Mouse (Mus musculus) E14TG2a.4 (cell line): ENCODE data around the gene Khsrp.

Experiments used
- H3K27me3 ChIP-seq: 2 replicates; pipeline ENCODE4 v1.6.1; 2014; ENCODE audit warnings: low read length, control low read depth; ENCODE audit not compliant: insufficient read depth
- H3K36me3 ChIP-seq: 2 replicates; pipeline ENCODE4 v1.6.1; 2014; ENCODE audit warnings: low read length, control low read depth; ENCODE audit not compliant: insufficient read depth
- H3K4me1 ChIP-seq: replicated peaks from 2 replicates; pipeline ENCODE4 v1.6.1; 2014; ENCODE audit warnings: low read depth, low read length, control low read depth
- H3K4me3 ChIP-seq: replicated peaks from 2 replicates; pipeline ENCODE4 v1.5.1; 2014; ENCODE audit warnings: mild to moderate bottlenecking, low read length
- H3K9me3 ChIP-seq: 2 replicates; pipeline ENCODE4 v1.6.1; 2014; ENCODE audit warnings: low read length, control low read depth
- CTCF ChIP-seq: conservative IDR thresholded peaks from 2 replicates; pipeline ENCODE4 v1.5.1; 2014; ENCODE audit warnings: low read length
- NANOG ChIP-seq: IDR thresholded peaks from 2 replicates; pipeline ENCODE4 v1.6.1; 2014; ENCODE audit warnings: borderline replicate concordance, low read length, mixed read lengths
- POU5F1 ChIP-seq: IDR thresholded peaks from 2 replicates; pipeline ENCODE4 v1.6.1; 2014; ENCODE audit warnings: low read length, borderline replicate concordance

Gene Khsrp

DNA sequence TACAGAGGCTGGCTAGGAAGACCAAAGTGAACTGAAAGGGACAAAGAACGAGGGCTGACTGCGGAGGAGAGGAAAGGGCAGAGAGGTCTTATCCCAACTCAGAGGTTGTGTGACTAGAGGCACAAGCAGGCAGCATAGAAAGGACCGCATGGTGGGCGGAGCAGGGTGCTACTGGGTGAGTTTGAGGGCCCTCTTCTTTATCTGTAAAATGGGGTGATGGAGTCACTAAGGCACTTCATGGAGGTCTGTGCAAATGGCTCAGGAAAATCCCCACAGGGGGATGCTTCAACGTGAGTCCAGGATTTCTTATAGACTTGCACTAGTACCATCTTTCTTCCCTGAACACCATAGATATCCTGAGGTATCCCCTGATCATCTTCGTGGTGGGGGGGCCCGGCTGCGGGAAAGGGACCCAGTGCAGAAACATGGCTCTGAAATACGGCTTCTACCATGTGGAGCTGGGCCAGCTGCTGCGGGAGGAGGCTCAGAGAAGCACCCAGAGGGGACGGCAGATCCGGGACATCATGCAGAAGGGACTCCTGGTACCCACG, 19.0 kb downstream of the Khsrp start:
- Histone ChIP-seq H3K27me3 (no peaks in the 10 kb centered on the region), H3K9me3 (no peaks in the 10 kb centered on the region)
- TF ChIP-seq POU5F1: no peak

DNA sequence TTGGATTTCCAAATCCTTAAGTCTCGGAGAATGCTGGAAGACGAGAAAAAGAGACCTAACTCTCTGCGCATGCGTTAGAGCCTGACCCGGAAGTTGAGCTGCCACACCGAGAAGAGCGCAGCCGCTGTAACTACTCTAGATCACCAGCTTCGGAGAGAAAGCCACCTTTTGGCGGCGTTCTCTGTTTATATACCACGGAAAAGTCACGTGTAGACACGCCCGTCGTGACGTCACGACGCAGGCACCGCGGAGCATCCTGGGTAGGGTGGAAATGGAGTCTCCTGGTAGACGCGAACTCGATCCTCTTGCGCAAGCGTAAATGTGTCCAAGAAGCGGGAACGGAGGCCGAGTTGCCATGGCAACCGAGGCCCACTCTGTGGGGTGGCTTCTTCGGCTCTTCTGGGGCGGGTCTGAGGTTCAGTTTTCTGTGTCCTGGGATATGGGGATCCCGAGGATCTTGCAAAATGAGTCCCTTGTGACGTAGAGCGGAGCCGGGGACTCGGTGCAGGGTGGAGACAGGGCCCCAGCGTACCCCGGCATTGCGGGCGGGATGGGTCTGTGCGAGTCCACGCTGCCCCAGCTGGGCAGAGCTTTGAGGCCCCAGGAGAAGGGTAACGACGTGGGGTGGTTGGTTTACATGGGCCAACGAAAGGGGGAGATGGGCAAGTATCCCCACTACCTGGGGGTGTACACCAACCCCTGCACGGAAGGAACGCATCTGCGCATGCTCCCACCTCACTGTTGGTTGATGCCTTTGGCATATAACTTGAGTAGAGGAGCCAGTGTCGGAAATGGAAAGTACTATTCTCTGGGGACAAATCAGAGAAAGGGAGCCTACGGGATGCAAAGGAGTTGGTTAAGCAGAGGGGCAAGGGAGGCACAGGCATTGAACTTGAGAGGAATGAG, 19.8 kb downstream of the Khsrp start, which contains the start of the genes Gtf2f1 and Gm17949:
Gtf2f1 (minus strand) TSS at position 53 of the 906 bp plus-strand sequence.
Gm17949 (plus strand) TSS at position 234 of the 906 bp plus-strand sequence.
- H3K36me3 ChIP-seq: peaks cover 33% of the 10 kb centered on the region
- H3K4me3 ChIP-seq: peak within 1 kb of the TSS; percentile 95
- H3K27me3 ChIP-seq: no peaks in the 10 kb centered on the region
- no peaks in the 10 kb centered on the region for H3K9me3 ChIP-seq
- H3K4me1 ChIP-seq: peaks cover 50% of the 10 kb centered on the region
- no peak for TF ChIP-seq NANOG
- TF ChIP-seq CTCF: no peak
- no peak for TF ChIP-seq POU5F1

More for the DNA sequence above, 19.0 kb downstream of the Khsrp start:
- peaks cover 42% of the 10 kb centered on the region for H3K4me1 ChIP-seq
- peaks cover 25% of the 10 kb centered on the region for H3K36me3 ChIP-seq
- H3K4me3 ChIP-seq: peak overlapping the region; percentile 95

DNA sequence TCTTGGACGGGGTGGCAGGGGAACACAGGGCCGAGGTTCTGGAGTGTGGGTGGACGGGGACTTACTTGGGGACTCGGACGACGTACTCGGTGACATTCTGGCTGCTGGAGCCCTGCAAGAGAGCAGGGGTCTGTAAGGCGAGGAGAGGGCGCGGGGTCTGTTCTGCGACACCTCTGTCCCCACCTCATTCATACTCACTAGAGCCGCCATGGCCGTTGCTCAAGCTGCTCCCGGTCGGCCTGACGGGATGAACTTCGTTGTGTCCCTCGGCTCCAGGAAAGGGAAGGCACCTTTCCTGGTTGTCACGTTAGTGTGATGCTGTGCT, 20.4 kb downstream of the Khsrp start:
- Histone ChIP-seq H3K9me3 (no peaks in the 10 kb centered on the region), H3K36me3 (peaks cover 39% of the 10 kb centered on the region), H3K27me3 (no peaks in the 10 kb centered on the region), H3K4me3 (peak overlapping the region; percentile 95), H3K4me1 (peaks cover 51% of the 10 kb centered on the region)
- TF ChIP-seq NANOG: no peak

DNA sequence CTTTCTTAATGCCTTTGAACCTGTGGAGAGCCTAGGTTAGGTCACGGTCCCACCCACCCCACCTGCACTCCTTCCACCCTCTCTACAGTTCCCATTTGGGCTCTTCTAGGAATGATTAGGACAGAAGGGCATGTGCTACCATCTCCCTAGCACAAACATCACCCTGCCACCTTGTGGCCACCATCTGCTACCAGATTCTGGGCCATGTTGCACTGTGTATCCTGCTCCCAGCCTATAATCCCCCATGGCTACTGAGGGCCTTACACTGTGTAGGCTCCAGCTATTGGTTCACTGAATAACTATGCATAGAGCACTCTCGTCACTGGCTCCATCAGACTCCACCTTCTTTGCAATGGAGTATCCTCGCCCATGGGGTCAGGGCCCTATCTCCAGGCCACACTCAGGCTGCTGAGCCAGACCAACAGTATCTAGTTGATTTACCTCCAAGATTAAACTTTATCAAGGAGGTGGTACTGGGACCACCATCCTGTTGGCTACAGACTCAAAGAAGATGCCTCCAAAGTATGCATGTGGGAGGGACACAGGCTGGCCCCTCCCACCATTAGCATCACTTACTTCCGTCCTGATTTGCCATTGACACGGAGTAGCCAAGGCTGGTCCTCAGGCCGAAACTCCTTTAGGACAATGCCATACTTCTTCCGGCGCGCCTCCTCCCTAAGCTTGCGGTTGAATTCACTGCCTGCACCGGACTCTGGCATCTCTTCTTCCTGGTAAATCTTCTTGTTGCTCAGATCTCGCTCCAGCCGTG, 24.0 kb downstream of the Khsrp start:
- Histone ChIP-seq H3K4me3 (peak overlapping the region; percentile 39), H3K9me3 (no peaks in the 10 kb centered on the region), H3K27me3 (no peaks in the 10 kb centered on the region), H3K4me1 (peaks cover 71% of the 10 kb centered on the region), H3K36me3 (peaks cover 74% of the 10 kb centered on the region)
- TF ChIP-seq POU5F1 (no peak), CTCF (peak; percentile 30), NANOG (no peak)

DNA sequence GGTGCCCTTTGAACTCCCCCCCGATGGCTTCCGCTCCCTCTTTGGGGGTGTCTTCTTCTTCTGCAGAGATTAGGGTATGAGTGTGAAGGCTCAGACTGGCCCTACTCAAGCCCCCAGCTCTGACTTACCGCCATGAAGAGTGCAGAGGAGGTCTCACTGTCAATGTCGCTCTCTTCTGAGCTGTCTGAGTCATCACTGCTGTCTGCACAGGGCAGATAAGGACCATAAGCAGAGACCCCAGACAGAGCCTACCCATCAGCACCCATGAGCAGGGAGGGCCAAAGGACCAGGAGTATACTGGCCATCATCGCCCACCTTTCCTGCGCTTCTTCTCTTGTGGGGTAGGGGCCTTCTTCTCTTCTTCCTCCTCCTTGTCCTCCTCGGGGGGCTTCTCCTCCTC, 27.3 kb downstream of the Khsrp start:
- H3K27me3 ChIP-seq: no peaks in the 10 kb centered on the region
- H3K36me3 ChIP-seq: peaks cover 95% of the 10 kb centered on the region
- H3K4me1 ChIP-seq: peaks cover 63% of the 10 kb centered on the region
- no peak overlapping the region for H3K4me3 ChIP-seq
- TF ChIP-seq POU5F1 (no peak), NANOG (no peak), CTCF (no peak)
- H3K9me3 ChIP-seq: no peaks in the 10 kb centered on the region

DNA sequence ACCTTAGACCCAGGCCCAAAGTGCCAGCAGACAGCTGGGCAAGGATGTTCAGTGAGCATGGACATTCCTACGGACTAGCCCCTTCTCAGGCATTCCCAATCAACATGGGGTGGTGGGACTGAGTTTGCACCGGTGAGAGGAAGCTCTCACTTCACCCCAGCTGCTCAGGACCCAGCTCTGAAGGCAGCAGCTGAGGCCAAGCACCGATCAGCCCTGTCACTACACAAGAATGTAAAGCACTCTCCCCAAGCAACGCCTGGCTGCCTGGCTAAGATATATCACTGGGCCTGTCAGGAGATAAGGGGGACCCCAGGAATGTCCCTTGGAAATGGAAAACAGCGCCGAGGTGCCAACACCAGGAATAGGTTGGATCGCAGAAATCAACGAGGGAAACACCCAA, 30.1 kb downstream of the Khsrp start:
- TF ChIP-seq CTCF: no peak
- Histone ChIP-seq H3K4me3 (no peak overlapping the region), H3K36me3 (peaks cover 84% of the 10 kb centered on the region), H3K9me3 (no peaks in the 10 kb centered on the region), H3K27me3 (no peaks in the 10 kb centered on the region), H3K4me1 (peaks cover 57% of the 10 kb centered on the region)

DNA sequence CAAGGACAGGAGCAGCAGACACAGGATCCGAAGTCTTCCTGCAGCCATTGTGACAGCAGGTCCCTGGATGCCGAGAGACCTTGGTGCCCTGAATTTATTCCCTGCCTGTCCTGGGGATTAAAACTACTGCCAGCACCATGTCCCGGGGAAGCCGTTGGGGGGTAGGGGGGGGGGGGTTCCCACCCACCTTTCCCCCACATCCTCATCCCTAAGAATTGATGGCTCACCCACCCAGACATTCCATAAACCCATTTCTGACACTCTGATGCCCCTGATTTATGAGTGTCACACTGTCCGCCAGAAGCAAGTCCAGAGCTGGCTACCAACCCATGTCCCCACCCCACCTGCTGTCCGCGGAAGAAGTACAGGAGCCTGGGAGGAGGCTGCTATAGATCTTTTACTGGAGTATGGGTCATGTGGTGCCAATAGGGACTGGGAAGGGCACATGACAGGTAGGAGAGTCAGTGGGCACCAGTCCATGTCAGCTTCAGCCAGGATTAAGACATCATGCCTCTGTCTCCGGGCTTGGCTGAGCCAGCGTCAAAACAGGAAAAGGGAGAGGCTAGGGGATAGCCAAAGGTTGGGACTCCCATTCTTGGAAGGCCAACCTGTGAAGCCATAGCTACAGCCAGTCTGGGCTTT, 31.2 kb downstream of the Khsrp start, which contains the start of gene Pspn:
Pspn (minus strand) TSS at position 51 of the 642 bp plus-strand sequence.
- Histone ChIP-seq H3K36me3 (peaks cover 84% of the 10 kb centered on the region), H3K4me3 (no peak within 1 kb of the TSS), H3K4me1 (peaks cover 56% of the 10 kb centered on the region), H3K27me3 (no peaks in the 10 kb centered on the region), H3K9me3 (no peaks in the 10 kb centered on the region)
- TF ChIP-seq CTCF (no peak), POU5F1 (no peak), NANOG (no peak)

DNA sequence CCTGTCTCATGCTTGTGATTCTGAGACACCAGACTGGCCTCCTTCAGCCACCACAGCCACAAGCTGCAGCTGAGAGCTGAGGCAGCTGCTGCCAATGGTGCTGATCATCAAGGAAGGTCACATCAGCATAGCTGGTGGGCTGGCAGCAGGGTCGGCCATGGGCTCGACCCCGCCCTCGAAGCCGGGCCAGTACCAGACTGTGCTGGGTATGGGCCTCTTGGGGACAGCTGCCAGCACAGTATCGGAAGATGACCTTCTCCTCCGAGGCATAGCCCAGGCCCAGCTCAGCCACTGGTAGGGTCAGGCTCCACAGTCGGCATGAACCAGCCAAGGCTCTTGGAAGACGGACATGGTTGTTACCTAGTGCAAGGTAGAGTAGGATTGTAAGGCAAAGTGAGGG, 31.9 kb downstream of the Khsrp start:
- H3K9me3 ChIP-seq: no peaks in the 10 kb centered on the region
- TF ChIP-seq CTCF (no peak), NANOG (no peak), POU5F1 (no peak)
- no peak overlapping the region for H3K4me3 ChIP-seq
- no peaks in the 10 kb centered on the region for H3K27me3 ChIP-seq
- H3K4me1 ChIP-seq: peaks cover 53% of the 10 kb centered on the region
- peaks cover 84% of the 10 kb centered on the region for H3K36me3 ChIP-seq
